Mouse (Mus musculus) limb, embryonic 14.5 days (tissue): Measurements from ENCODE around the gene Hemk1. TPM values are rescaled to one million over a fixed set of nuclear protein-coding genes. Genes with fewer than 3 reads are reported as not detected.
A peak's percentile ranks its signal among the peaks of the same experiment; 100 is the strongest.

Experiments
- ATAC-seq: fragments of 200-750 bp; cut with Nextera tagmentation; 2 replicates; pipeline ENCODE4 v1.8.0; 2017; ENCODE audit warnings: low read depth, moderate number of reproducible peaks, moderate TSS enrichment; ENCODE audit not compliant: low FRiP score
- DNase-seq: peaks from one replicate; pipeline ENCODE4 v3.0.0-alpha.2; 2015; ENCODE audit warnings: low spot score
- H3K27ac ChIP-seq: fragments of 300-500 bp; sonication (generic); replicated peaks from 2 replicates; pipeline ENCODE4 v1.5.1; 2014; ENCODE audit warnings: low read depth, mild to moderate bottlenecking, low read length, moderate library complexity, mixed read lengths
- H3K27me3 ChIP-seq: fragments of 300-500 bp; sonication (generic); 2 replicates; pipeline ENCODE4 v1.6.1; 2014; ENCODE audit warnings: low read length, mixed read lengths; ENCODE audit not compliant: control insufficient read depth, insufficient read depth
- H3K36me3 ChIP-seq: fragments of 300-500 bp; sonication (generic); 2 replicates; pipeline ENCODE4 v1.6.1; 2014; ENCODE audit warnings: mild to moderate bottlenecking, low read length, moderate library complexity, mixed read lengths; ENCODE audit not compliant: control insufficient read depth, insufficient read depth
- H3K4me1 ChIP-seq: fragments of 300-500 bp; sonication (generic); 2 replicates; pipeline ENCODE4 v1.6.1; 2014; ENCODE audit warnings: antibody characterized with exemption, low read length, mixed read lengths; ENCODE audit not compliant: control insufficient read depth, insufficient read depth
- H3K4me2 ChIP-seq: fragments of 300-500 bp; sonication (generic); replicated peaks from 2 replicates; pipeline ENCODE4 v1.6.1; 2014; ENCODE audit warnings: low read depth, mild to moderate bottlenecking, low read length, moderate library complexity; ENCODE audit not compliant: severe bottlenecking
- H3K4me3 ChIP-seq: fragments of 300-500 bp; sonication (generic); replicated peaks from 2 replicates; pipeline ENCODE4 v1.5.1; 2014; ENCODE audit warnings: low read length
- H3K9ac ChIP-seq: fragments of 300-500 bp; sonication (generic); 2 replicates; pipeline ENCODE4 v1.6.1; 2014; ENCODE audit warnings: mild to moderate bottlenecking, low read depth, low read length, moderate library complexity; ENCODE audit not compliant: severe bottlenecking
- H3K9me3 ChIP-seq: fragments of 300-500 bp; sonication (generic); 2 replicates; pipeline ENCODE4 v1.6.1; 2016; ENCODE audit warnings: low read length; ENCODE audit not compliant: control insufficient read depth
- POLR2A ChIP-seq: fragments of 200-500 bp; IDR thresholded peaks from 2 replicates; pipeline ENCODE4 v1.8.0; 2012; ENCODE audit warnings: inconsistent platforms, mild to moderate bottlenecking, moderate library complexity, borderline replicate concordance; ENCODE audit not compliant: insufficient read depth, insufficient read length; ENCODE audit errors: extremely low read depth
- WGBS: fragments of 180-500 bp; shearing (Covaris S2); extraction: QIAGEN DNeasy Blood & Tissue Kit; methylation state at CpG from one replicate; pipeline ENCODE4 v1.1.7; 2014; 5-methylcytosine and 5-hydroxymethylcytosine counted together
- polyA plus RNA-seq, 2 experiments: library from polyadenylated mRNA; depleted of rRNA in 1 of 2; stranded (reverse) in 1 of 2; unstranded in 1 of 2; fragments of >200 nt; fragmentation: Nextera tagmentation in 1 of 2; extraction: Ambion mirVana in 1 of 2; gene quantifications; 2 replicates each; pipeline versions ENCODE4 v1.2.1 to v1.2.3; 2012 to 2014

Hemk1 gene
- polyA plus RNA-seq, 2 experiments: 12.8 to 24.9 TPM

GRCm38 (mm10) chr9:107377961-107378512, 39.9 kb upstream of the Hemk1 start:
- Histone ChIP-seq H3K36me3 (no peaks in the 10 kb centered on the region), H3K9ac (peak overlapping the region; percentile 21; the same call in 1 of the 2 replicates), H3K4me2 (peak overlapping the region; percentile 58), H3K9me3 (no peaks in the 10 kb centered on the region), H3K4me3 (peak overlapping the region; percentile 42), H3K4me1 (peaks cover 7% of the 10 kb centered on the region; the same call in 1 of the 2 replicates), H3K27me3 (peaks cover 68% of the 10 kb centered on the region), H3K27ac (no peak overlapping the region)
- no peak for TF ChIP-seq POLR2A
- ATAC-seq (peak; percentile 47; the same call in 1 of the 2 replicates), DNase-seq (no peak)
- under 1% methylated on average over 32 of the region's 35 CpGs for WGBS

GRCm38 (mm10) chr9:107375451-107375850, 37.3 kb upstream of the Hemk1 start:
- Histone ChIP-seq H3K4me2 (no peak overlapping the region), H3K9ac (no peak overlapping the region), H3K4me3 (no peak overlapping the region), H3K36me3 (no peaks in the 10 kb centered on the region), H3K27me3 (peaks cover 42% of the 10 kb centered on the region), H3K27ac (no peak overlapping the region), H3K4me1 (peaks cover 7% of the 10 kb centered on the region; the same call in 1 of the 2 replicates), H3K9me3 (no peaks in the 10 kb centered on the region)
- no peak for ATAC-seq
- no peak for TF ChIP-seq POLR2A
- DNase-seq: no peak
- WGBS: 18% methylated on average over 5 of the region's 5 CpGs

DNA sequence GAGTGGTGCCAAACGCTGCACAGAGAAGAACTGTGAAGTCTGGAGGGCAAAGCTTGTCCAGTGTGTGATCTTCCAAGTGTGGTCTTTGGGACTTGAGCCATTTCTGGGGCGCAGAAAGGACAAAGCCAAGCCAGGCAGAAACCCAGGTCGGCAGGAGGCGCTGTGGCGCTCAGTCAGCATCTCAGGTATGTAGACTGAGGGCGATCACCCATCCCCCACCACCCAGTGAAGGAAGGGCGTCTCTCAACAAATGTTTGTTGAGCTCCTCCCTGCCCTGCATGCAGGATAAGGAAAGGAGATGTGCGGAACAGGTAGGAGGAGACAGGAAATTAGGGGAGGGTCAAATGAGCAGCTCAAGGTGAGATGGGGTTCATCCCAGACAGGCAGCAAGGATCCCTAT, 36.5 kb upstream of the Hemk1 start:
- H3K9me3 ChIP-seq: no peaks in the 10 kb centered on the region
- H3K4me1 ChIP-seq: peaks cover 7% of the 10 kb centered on the region; the same call in 1 of the 2 replicates
- ATAC-seq (no peak), DNase-seq (no peak)
- 10% methylated on average over 8 of the region's 8 CpGs for WGBS
- H3K9ac ChIP-seq: no peak overlapping the region
- no peak overlapping the region for H3K4me2 ChIP-seq
- H3K27me3 ChIP-seq: peaks cover 35% of the 10 kb centered on the region
- no peak overlapping the region for H3K27ac ChIP-seq
- H3K36me3 ChIP-seq: no peaks in the 10 kb centered on the region
- H3K4me3 ChIP-seq: no peak overlapping the region
- no peak for TF ChIP-seq POLR2A

GRCm38 (mm10) chr9:107372441-107372840, 34.3 kb upstream of the Hemk1 start:
- Histone ChIP-seq H3K27me3 (peaks cover 13% of the 10 kb centered on the region), H3K4me2 (no peak overlapping the region), H3K27ac (no peak overlapping the region), H3K9ac (no peak overlapping the region), H3K4me1 (no peaks in the 10 kb centered on the region), H3K4me3 (no peak overlapping the region), H3K9me3 (no peaks in the 10 kb centered on the region), H3K36me3 (no peaks in the 10 kb centered on the region)
- ATAC-seq (no peak), DNase-seq (no peak)
- TF ChIP-seq POLR2A: no peak
- 44% methylated on average over 4 of the region's 4 CpGs for WGBS

- no peak overlapping the region for H3K4me3 ChIP-seq
- WGBS: 10% methylated on average over 4 of the region's 4 CpGs
- no peaks in the 10 kb centered on the region for H3K36me3 ChIP-seq
- DNase-seq (no peak), ATAC-seq (no peak)
- H3K4me2 ChIP-seq: no peak overlapping the region
- H3K27ac ChIP-seq: no peak overlapping the region
- H3K27me3 ChIP-seq: no peaks in the 10 kb centered on the region
- H3K9me3 ChIP-seq: no peaks in the 10 kb centered on the region
- H3K4me1 ChIP-seq: no peaks in the 10 kb centered on the region
- no peak for TF ChIP-seq POLR2A
- no peak overlapping the region for H3K9ac ChIP-seq
Observed at GRCm38 (mm10) chr9:107370106-107370463, 31.9 kb upstream of the Hemk1 start.
